Mouse (Mus musculus) layer of hippocampus, adult 9-10 months (tissue): ENCODE results near the gene Lmln.
"Not testable (repeated sequence)": the region's sequence is repeated elsewhere in the genome, so short reads cannot be mapped to it uniquely, and the experiment has no call there.

Experiments
- DNase-seq: peaks from one replicate; pipeline ENCODE4 v3.0.0; 2022; ENCODE audit warnings: low spot score

Lmln gene

DNA sequence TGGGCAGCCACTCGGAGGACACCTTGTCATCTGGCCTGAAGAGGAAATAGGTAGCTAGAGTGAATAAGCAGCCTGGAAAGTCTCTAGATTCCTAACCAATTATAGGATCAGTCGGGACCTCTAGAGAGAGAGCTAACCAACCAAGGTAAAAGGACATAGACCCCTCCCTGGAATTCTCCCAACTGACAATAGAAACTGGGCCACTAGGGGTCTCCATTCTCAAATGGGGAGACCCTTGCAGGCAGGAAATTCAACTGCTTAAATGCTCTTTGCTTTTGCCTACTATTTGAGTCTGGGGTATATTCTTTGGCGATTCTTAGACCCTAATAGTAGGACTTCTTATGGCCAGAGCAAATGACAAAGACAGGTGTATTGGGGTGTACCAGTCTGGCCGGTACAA lies 72.8 kb downstream of the Lmln start:
- no peak for DNase-seq

DNA sequence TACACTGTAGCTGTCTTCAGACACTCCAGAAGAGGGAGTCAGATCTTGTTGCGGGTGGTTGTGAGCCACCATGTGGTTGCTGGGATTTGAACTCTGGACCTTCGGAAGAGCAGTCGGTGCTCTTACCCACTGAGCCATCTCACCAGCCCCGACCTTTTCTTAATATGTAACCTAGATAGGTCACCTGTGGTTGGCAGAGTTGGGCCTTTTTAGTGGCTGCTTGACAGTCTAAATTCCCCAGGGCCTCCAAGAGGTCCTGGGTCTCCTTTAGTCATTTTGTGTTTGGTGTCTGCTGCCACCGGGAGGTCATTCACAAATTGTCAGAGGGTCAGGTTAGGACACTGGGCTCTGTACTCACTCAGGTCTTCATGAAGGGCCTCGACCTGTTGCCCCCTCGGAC lies 76.7 kb downstream of the Lmln start:
- not testable (repeated sequence) for DNase-seq

- DNase-seq: no peak
Measured at GRCm38 (mm10) chr16:33141758-33142280, 79.5 kb downstream of the Lmln start.

DNA sequence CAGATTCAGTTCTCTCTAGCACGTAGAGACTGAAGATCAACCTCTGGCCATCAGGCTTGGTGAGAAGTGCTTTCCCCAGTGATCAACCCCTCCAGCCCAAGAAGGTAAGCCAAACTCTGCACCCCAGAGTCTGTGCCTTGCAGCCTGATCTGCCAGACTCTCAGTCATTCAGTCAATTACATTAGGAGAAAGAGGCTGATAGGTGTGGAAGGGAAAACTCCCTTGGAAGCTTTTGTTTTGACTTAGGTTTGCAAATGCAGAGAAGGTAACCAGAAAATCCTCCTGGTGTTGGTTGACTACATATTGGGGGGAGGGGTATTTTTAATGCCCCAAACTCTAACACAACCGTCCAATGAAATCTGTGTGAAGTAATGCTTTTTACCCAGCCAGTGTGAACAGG lies 81.1 kb downstream of the Lmln start:
- no peak for DNase-seq

- no peak for DNase-seq
Measured at GRCm38 (mm10) chr16:33146185-33146584, 83.9 kb downstream of the Lmln start.

DNA sequence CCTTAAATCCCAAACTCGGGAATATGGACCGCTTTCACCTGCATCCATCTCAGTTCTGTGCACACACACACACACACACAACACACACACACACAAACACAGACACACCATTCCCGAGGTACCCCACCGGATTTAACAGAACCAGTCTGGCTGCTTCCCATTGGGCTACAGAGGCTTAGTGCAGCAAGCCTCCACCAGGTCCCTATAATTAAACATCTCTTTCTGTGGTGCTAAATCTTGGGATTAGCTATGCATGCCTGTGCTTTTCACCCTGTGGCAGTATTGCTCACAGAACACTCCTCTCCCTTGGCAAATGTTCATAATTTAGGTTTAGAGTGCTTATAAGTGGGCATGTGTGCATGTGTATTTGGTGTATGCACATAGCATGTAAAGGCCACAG lies 85.8 kb downstream of the Lmln start:
- DNase-seq: no peak

DNA sequence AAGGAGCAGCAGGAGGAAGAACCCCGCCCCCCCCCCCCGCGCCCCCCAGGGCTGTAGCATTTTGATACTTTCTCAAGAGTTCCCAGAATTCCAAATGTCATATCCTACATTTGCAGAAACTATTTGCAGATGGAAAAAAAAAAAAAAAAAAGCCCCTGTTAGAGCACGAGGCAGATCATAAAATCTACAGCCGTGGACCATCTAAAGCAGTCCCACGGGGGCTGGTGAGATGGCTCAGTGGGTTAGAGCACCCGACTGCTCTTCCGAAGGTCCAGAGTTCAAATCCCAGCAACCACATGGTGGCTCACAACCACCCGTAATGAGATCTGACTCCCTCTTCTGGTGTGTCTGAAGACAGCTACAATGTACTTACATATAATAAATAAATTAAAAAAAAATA lies 88.6 kb downstream of the Lmln start:
- not testable (repeated sequence) for DNase-seq

DNA sequence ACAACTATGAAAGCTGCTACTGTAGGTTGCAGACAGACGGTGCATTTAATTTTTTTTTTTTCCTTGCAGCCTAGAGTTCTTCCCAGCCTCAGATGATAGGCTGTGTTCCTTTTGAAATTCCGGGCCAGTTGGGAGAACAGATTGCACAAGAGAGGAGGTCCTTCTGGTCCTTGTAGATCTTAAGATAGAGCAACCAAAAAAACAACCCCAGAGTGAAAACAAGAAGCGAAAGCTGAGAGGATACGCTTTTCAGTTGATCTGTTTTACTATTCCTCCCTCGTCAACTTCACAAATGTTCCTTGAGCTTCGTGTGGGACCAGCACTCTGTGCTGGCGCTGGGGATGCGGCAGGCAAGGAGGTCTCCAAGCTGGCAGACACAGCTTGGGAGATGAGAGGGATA lies 89.2 kb downstream of the Lmln start:
- DNase-seq: peak; percentile 48

- no peak for DNase-seq
Measured at GRCm38 (mm10) chr16:33154992-33155391, 92.7 kb downstream of the Lmln start.

DNA sequence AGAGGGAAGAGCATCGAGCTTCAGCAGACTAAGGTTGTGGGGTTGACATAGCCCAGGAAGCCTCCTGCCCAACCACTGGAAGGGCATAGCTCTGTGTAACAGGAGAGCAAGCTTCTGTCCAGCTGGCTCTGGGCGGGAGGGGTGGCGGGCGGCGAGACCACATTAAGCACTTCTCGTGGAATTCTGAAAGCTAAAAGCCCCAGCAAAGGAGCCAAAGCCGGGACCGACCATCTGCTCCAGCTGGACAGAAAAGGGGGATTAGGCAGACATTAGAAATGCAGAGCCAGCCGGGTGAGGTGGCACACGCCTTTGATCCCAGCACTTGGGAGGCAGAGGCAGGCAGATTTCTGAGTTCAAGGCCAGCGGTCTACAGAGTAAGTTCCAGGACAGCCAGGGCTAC lies 95.7 kb downstream of the Lmln start:
- no peak for DNase-seq

- no peak for DNase-seq
Measured at GRCm38 (mm10) chr16:33158590-33159071, 96.3 kb downstream of the Lmln start.

GRCm38 (mm10) chr16:33159363-33159762 lies 97.0 kb downstream of the Lmln start:
- DNase-seq: no peak

DNA sequence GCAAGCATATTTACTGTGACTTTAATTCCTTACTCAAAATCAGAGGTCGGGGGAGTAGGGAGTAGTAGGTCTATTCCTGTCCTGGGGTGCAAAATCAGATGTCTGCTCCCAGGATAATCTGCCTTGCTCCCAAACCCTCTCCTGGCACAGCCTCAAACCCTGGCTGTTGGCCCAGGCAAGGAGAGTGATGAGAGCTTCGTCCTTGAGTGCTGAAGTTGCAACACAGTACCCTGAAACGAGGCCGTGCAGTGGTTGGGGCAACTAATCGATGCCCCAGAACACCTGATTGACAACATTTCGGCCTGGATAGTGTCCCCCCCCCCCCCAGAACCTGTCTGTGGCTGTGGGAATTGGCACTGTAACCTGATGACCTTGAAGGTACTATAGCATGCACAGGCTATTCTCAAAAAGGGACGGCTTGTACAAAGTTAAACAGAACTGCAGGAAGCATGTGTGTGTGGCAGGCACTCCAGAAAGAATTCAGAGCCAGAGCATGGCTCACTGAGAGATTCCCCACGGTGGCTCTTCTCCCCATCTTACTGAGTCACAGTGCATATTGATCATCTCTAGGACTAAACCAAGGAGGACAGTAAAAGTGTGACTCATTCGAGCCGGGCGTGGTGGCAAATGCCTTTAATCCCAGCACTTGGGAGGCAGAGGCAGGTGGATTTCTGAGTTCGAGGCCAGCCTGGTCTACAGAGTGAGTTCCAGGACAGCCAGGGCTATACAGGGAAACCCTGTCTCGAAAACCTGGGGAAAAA lies 101.2 kb downstream of the Lmln start:
- DNase-seq: no peak

- not testable (repeated sequence) for DNase-seq
Measured at GRCm38 (mm10) chr16:33166284-33166683, 104.0 kb downstream of the Lmln start.

- no peak for DNase-seq
Measured at GRCm38 (mm10) chr16:33167537-33167936, 105.2 kb downstream of the Lmln start.

GRCm38 (mm10) chr16:33169471-33170034 lies 107.2 kb downstream of the Lmln start:
- DNase-seq: no peak

DNA sequence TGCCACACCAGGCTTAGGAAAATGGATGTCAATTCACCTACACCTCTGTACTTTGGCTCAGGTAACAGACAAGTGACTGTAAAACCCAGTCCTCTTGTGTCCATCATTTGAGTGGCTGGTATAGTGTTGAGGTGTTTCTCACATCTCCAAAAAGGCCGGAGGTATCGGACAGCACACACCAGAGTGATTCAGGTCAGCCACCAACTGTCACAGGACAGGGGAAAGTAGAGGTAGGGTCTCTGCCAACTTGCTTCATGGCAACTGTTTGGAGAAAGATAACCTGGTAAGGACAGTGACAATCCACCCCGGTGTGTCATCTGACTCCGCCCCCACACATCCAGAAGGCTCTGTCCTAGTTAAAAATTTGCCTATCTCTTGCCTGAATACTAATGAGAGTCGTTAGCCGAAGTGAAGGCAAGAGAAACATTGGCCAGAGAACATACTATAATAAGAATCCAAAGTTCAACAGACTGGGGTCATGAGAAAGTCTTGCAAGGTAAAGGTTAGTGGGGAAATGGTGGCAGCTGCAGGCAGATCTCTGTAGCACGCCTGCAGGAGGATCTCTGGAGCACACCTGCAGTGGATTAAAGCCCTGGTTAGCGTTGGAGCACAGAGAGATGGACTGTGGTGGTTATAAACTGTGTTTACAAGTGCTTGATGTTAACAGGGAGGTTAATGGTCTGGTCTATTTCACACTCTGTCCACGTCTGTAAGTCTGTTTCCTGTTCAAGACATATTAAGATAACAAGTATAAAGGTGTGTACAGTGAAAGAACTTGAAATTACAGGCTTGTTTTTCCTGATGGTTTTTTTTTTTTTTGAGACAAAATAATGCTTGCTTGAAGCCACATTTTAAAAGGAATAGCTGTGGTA lies 108.6 kb downstream of the Lmln start:
- DNase-seq: no peak

GRCm38 (mm10) chr16:33171800-33172199 lies 109.5 kb downstream of the Lmln start:
- DNase-seq: no peak

GRCm38 (mm10) chr16:33173151-33173550 lies 110.8 kb downstream of the Lmln start:
- no peak for DNase-seq

DNA sequence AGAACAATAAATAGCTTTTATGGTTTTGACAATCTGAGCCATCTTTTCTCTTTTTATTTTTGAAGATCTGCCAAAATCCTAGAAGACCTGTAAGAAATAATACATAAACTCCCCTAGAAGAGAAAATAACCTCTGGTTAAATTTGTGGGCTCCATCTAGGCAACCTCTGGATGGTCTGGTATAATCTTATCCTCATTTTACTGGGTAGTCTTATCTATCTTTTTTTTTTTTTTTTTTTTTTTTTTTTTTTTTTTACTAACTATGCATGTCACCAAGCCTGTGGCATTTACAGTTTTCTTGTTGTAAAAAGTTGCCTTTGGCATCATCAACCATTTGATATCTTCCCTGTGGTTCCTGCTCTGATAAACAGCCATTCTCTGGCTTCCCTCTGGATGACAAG lies 112.4 kb downstream of the Lmln start:
- no peak for DNase-seq

DNA sequence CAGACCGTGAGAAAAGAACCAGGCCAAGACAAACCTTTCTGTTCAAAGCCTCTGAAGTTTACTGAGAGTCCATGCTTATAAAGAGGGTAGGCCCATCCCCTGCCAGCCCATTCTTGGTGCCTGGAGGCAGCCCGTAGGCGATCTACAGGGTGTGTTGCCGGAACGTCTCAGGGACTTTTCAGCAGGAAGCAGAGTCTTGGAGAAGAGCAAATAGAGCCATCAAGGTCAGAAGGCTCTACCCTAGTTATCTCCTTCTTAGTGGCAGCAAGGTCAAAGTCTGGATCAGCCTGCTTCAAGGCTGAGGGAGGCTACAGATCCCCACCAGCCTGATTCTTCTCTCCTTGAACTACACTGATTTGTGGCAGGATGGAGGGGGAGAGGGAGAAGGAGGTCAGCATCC lies 114.5 kb downstream of the Lmln start:
- not testable (repeated sequence) for DNase-seq
